Mouse (Mus musculus) hindbrain, embryonic 14.5 days (tissue): Measurements from ENCODE around the gene Lamp1. TPM values are rescaled to one million over a fixed set of nuclear protein-coding genes. Genes with fewer than 3 reads are reported as not detected.
A peak's percentile ranks its signal among the peaks of the same experiment; 100 is the strongest.

ENCODE experiments used
- ATAC-seq: fragments of 200-750 bp; cut with Nextera tagmentation; 2 replicates; pipeline ENCODE4 v1.8.0; 2017; ENCODE audit warnings: moderate number of reproducible peaks, mild to moderate bottlenecking, moderate TSS enrichment, moderate library complexity; ENCODE audit not compliant: low FRiP score
- DNase-seq: peaks from one replicate; pipeline ENCODE4 v3.0.0-alpha.2; 2015; ENCODE audit warnings: low spot score
- H3K27ac ChIP-seq: fragments of 300-500 bp; sonication (generic); 2 replicates; pipeline ENCODE4 v1.5.1; 2014; ENCODE audit warnings: mild to moderate bottlenecking, moderate library complexity
- H3K27me3 ChIP-seq: fragments of 300-500 bp; sonication (generic); 2 replicates; pipeline ENCODE4 v1.6.1; 2014; ENCODE audit warnings: mild to moderate bottlenecking, low read length, mixed read lengths; ENCODE audit not compliant: control insufficient read depth, insufficient read depth
- H3K36me3 ChIP-seq: fragments of 300-500 bp; sonication (generic); replicated peaks from 2 replicates; pipeline ENCODE4 v1.6.1; 2014; ENCODE audit not compliant: control insufficient read depth, insufficient read depth
- H3K4me1 ChIP-seq: fragments of 300-500 bp; sonication (generic); replicated peaks from 2 replicates; pipeline ENCODE4 v1.6.1; 2014; ENCODE audit warnings: antibody characterized with exemption, low read length, mixed read lengths; ENCODE audit not compliant: control insufficient read depth, insufficient read depth
- H3K4me2 ChIP-seq: fragments of 300-500 bp; sonication (generic); replicated peaks from 2 replicates; pipeline ENCODE4 v1.6.1; 2014; ENCODE audit warnings: mild to moderate bottlenecking, moderate library complexity
- H3K4me3 ChIP-seq: fragments of 300-500 bp; sonication (generic); replicated peaks from 2 replicates; pipeline ENCODE4 v1.5.1; 2014; ENCODE audit warnings: mild to moderate bottlenecking, low read length
- H3K9ac ChIP-seq: fragments of 300-500 bp; sonication (generic); 2 replicates; pipeline ENCODE4 v1.6.1; 2014
- H3K9me3 ChIP-seq: fragments of 300-500 bp; sonication (generic); 2 replicates; pipeline ENCODE4 v1.6.1; 2016; ENCODE audit warnings: low read length; ENCODE audit not compliant: control insufficient read depth
- WGBS: fragments of 180-500 bp; shearing (Covaris S2); extraction: QIAGEN DNeasy Blood & Tissue Kit; methylation state at CpG from one replicate; pipeline ENCODE4 v1.1.7; 2014; 5-methylcytosine and 5-hydroxymethylcytosine counted together
- microRNA counts: library from miRNA; unstranded; fragments of <30 nt; microRNA quantifications from one replicate; lab custom pipeline; 2016
- microRNA-seq: library from miRNA; unstranded; fragments of <30 nt; microRNA quantifications from one replicate; pipeline ENCODE4, GENCODE M21; 2016
- polyA plus RNA-seq: library from polyadenylated mRNA; unstranded; fragments of >200 nt; fragmentation: Nextera tagmentation; extraction: Ambion mirVana; gene quantifications from 2 replicates; pipeline ENCODE4 v1.2.1, GENCODE M21; 2014

Lamp1 gene
- polyA plus RNA-seq, 1 experiment from 2014 or later: 331 TPM

DNA sequence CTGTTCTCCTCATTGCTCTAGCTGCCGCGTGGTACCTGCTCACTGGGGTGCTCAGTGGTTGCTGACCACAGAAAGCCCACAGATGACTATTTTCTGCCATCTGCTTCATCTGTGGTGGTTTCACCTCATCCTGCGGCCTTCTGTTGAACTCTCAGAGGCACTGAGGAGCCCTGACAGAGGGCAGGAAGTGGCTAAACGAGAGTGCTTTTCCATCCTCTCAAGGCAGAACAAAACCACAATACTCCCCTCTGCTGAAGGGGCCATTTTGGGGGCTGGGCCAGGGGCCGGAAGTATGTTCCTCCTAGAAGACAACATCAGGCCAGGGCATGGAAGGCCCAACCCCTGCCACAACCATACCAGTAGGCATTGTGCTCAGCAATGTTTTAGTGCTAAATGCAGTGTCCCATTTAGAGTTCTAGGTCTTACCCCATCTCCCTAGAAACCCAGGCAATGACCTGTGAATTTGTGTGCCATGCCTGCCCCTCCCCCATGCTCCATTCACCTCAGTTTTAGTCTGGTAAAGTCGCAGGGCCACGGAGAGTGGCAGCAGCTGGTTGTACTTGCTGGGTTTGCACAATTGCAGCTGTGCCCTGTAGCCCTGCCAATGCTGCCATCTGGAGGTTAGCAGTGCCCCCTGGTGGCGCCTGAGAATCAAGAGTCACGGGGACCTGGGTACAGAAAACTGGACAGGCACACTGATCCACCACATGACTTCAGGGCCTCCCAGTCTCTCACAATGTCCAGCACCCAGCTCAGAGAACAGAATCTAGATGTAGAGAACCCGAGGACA, 54.7 kb downstream of the Lamp1 start:
- no peak overlapping the region for H3K27ac ChIP-seq
- ATAC-seq: peak; percentile 83

DNA sequence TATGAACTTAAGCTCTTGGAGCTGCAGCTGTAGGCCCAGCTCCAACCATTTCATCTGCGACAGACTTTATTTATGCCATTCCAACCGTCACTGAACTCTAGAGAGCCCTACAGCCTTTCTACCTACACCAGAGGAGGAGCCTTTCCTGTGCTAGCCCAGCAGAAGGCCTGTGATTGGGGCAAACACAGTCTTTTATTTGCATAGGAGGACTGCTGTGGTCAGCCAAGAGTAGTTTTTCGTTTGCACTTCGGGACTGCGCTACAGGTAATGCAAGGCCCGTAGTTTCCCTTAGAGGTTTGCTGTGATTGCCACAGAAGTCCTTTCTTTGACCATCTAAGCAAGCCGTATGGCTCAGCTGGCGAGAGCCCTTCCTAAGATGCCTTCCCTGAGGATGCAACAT, 57.4 kb downstream of the Lamp1 start:
- 77% methylated on average over 8 of the region's 8 CpGs for WGBS
- Histone ChIP-seq H3K9ac (no peak overlapping the region), H3K4me1 (peaks cover 13% of the 10 kb centered on the region), H3K36me3 (no peaks in the 10 kb centered on the region), H3K9me3 (no peaks in the 10 kb centered on the region), H3K27me3 (no peaks in the 10 kb centered on the region), H3K27ac (no peak overlapping the region), H3K4me2 (no peak overlapping the region), H3K4me3 (no peak overlapping the region)
- ATAC-seq (no peak), DNase-seq (no peak)

More for the DNA sequence above, 54.7 kb downstream of the Lamp1 start:
- H3K36me3 ChIP-seq: no peaks in the 10 kb centered on the region
- no peaks in the 10 kb centered on the region for H3K9me3 ChIP-seq
- peak; percentile 85 for DNase-seq
- H3K27me3 ChIP-seq: no peaks in the 10 kb centered on the region
- H3K4me2 ChIP-seq: peak overlapping the region; percentile 41; the same call in 1 of the 2 replicates
- H3K9ac ChIP-seq: no peak overlapping the region; the same call in 1 of the 2 replicates
- peaks cover 13% of the 10 kb centered on the region for H3K4me1 ChIP-seq
- WGBS: 25% methylated on average over 10 of the region's 10 CpGs
- H3K4me3 ChIP-seq: no peak overlapping the region

DNA sequence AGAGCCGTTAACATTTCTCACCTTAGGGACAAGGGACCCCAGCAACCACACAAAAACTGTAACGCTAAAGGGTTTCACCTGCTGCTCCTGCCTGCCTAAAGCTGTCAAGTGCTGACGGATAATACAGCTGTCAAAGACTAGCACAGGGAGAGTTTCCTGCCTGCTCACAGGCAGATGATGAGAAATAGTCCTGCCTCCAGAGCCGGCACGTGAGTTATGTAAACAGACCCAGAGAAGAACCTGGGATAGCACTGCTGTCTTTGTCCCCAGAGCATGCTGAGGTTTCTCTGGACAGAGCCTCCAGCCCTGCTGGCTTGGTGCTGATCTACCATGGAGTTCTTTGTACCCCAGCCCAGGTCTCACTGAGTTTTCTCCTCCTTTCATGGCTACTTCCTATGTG, 58.1 kb downstream of the Lamp1 start:
- ATAC-seq (no peak), DNase-seq (no peak)
- H3K36me3 ChIP-seq: no peaks in the 10 kb centered on the region
- no peak overlapping the region for H3K27ac ChIP-seq
- H3K9me3 ChIP-seq: no peaks in the 10 kb centered on the region
- H3K4me1 ChIP-seq: peaks cover 13% of the 10 kb centered on the region
- no peaks in the 10 kb centered on the region for H3K27me3 ChIP-seq
- no peak overlapping the region for H3K4me2 ChIP-seq
- H3K9ac ChIP-seq: no peak overlapping the region
- no peak overlapping the region for H3K4me3 ChIP-seq
- 58% methylated on average over 5 of the region's 5 CpGs for WGBS

DNA sequence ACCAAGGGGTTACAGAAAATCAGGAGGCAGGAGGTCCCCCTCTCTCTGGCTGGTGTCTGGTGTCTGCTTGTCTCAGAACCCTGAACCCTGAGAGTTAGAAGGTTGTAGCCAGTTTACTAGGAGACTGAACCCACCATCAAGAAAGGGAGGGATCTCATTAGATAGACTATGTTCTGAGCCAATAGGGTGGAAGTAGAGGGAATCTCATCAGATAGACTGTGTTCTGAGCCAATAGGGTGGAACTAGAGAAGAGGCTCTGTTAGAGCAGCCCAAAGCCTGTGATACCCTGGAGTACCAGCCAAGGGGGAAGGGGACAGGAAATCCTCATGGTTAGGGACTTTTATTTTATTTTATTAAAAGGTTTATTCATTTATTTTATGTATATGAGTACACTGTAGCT, 59.0 kb downstream of the Lamp1 start:
- DNase-seq (no peak), ATAC-seq (no peak)
- Histone ChIP-seq H3K9ac (no peak overlapping the region), H3K4me2 (no peak overlapping the region), H3K4me3 (no peak overlapping the region), H3K4me1 (peaks cover 9% of the 10 kb centered on the region), H3K27ac (no peak overlapping the region), H3K27me3 (no peaks in the 10 kb centered on the region), H3K9me3 (no peaks in the 10 kb centered on the region), H3K36me3 (no peaks in the 10 kb centered on the region)

DNA sequence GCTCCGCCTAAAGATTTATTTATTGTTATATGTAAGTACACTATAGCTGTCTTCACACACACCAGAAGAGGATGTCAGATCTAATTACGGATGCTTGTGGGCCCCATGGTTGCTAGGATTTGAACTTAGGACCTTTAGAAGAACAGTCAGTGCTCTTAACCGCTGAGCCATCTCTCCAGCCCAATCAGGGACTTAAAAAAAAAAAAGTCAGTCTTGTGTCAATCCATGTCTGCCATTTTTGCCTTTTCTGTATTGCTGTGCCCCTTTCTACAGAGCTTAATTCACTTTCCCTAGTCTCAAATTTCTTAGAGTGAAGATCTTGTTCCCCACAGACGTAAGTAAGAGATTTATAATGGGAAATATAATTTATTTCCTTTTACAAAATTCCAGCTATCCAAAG, 59.5 kb downstream of the Lamp1 start:
- Histone ChIP-seq H3K9me3 (no peaks in the 10 kb centered on the region), H3K27ac (no peak overlapping the region), H3K36me3 (no peaks in the 10 kb centered on the region), H3K4me2 (no peak overlapping the region), H3K27me3 (no peaks in the 10 kb centered on the region), H3K9ac (no peak overlapping the region), H3K4me1 (peaks cover 5% of the 10 kb centered on the region), H3K4me3 (no peak overlapping the region)
- WGBS: 88% methylated on average over 4 of the region's 4 CpGs
- ATAC-seq (no peak), DNase-seq (no peak)

DNA sequence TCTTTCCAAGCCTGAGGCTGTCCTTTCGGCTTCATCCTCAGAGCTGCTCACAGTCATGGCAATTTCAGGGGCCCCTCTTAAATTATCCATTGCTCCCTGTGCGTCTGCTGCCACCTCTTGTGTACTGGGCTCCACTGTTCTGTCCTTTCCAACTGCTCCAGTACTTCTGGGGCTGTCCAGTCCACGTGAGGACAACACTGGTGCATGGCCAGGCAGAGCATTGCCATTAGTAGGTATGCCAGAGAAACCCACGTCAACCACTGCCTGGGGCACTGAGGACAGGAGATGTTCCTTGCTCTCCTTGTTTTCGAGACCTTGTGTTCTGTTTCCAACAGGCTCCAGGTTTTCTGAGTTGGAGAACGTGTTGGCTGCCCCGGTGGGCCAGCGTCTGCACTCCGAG, 65.5 kb downstream of the Lamp1 start:
- WGBS: 87% methylated on average over 9 of the region's 9 CpGs
- no peaks in the 10 kb centered on the region for H3K9me3 ChIP-seq
- H3K9ac ChIP-seq: no peak overlapping the region
- no peaks in the 10 kb centered on the region for H3K36me3 ChIP-seq
- no peak overlapping the region for H3K4me2 ChIP-seq
- H3K27me3 ChIP-seq: no peaks in the 10 kb centered on the region
- no peak for ATAC-seq
- no peaks in the 10 kb centered on the region for H3K4me1 ChIP-seq
- no peak overlapping the region for H3K4me3 ChIP-seq
- H3K27ac ChIP-seq: no peak overlapping the region
- no peak for DNase-seq

MicroRNAs encoded within 50 kb of the gene (microRNA counts, 519-probe panel; counts per million panel counts)
- not detected for microRNA mmu-miR-1968 (lab: Ali Mortazavi, UCI)

Small RNA genes lying within 50 kb of the gene (microRNA-seq; reads per million reads assigned to microRNA genes)
- gene Mir1968: 10.2 reads per million, percentile 30 among the genes with 10 or more reads in this experiment
- gene Mir7065: not detected

Other genes with a start within 250 kb of the Lamp1 start
- 0.10 TPM in 1 of 2 replicates, not detected in the other for gene F7, start 133.1 kb upstream of the Lamp1 start, polyA plus RNA-seq
- 0.08 and 0.26 TPM in 2 replicates for gene F10, start 121.9 kb upstream of the Lamp1 start, polyA plus RNA-seq
- gene Proz, start 98.2 kb upstream of the Lamp1 start, polyA plus RNA-seq: 0.86 and 0.90 TPM in 2 replicates
- 32.9 and 35.2 TPM in 2 replicates for gene Pcid2, start 53.7 kb upstream of the Lamp1 start, polyA plus RNA-seq
- 74.6 and 75.3 TPM in 2 replicates for gene Cul4a, start 53.5 kb upstream of the Lamp1 start, polyA plus RNA-seq
- 11.7 and 12.6 TPM in 2 replicates for gene Grtp1, start 41.5 kb downstream of the Lamp1 start, polyA plus RNA-seq
- gene Adprhl1, start 95.0 kb downstream of the Lamp1 start, polyA plus RNA-seq: not detected in 2 replicates
- 34.1 and 36.5 TPM in 2 replicates for gene Dcun1d2, start 129.0 kb downstream of the Lamp1 start, polyA plus RNA-seq
- 50.1 and 51.4 TPM in 2 replicates for gene Tmco3, start 129.0 kb downstream of the Lamp1 start, polyA plus RNA-seq
- 104 and 110 TPM in 2 replicates for gene Tfdp1, start 179.6 kb downstream of the Lamp1 start, polyA plus RNA-seq
- not detected in 2 replicates for gene Atp4b, start 237.7 kb downstream of the Lamp1 start, polyA plus RNA-seq
- not detected in 2 replicates for gene Grk1, start 245.9 kb downstream of the Lamp1 start, polyA plus RNA-seq